Mouse (Mus musculus) G1E (cell line): Measurements from ENCODE around the gene Klf7. TPM values are rescaled to one million over a fixed set of nuclear protein-coding genes. Genes with fewer than 3 reads are reported as not detected.

Experiments
- ATAC-seq: 2 replicates; pipeline ENCODE4 v1.8.0; 2016; ENCODE audit warnings: mild to moderate bottlenecking; ENCODE audit not compliant: insufficient number of reproducible peaks, poor library complexity, low FRiP score, severe bottlenecking; ENCODE audit errors: extremely low read depth
- DNase-seq: peaks from one replicate; pipeline ENCODE4 v3.0.0; 2012; ENCODE audit warnings: low spot score
- H3K27me3 ChIP-seq: 2 replicates; pipeline ENCODE4 v1.6.1; 2012; ENCODE audit warnings: mild to moderate bottlenecking, low read length, inconsistent platforms; ENCODE audit not compliant: insufficient read depth
- H3K36me3 ChIP-seq: replicated peaks from 2 replicates; pipeline ENCODE3; 2012; ENCODE audit warnings: mild to moderate bottlenecking, inconsistent platforms
- H3K4me1 ChIP-seq: 2 replicates; pipeline ENCODE4 v1.6.1; 2012; ENCODE audit warnings: low read depth, low read length, inconsistent platforms, mixed read lengths; ENCODE audit not compliant: insufficient read depth
- H3K4me3 ChIP-seq: 2 replicates; pipeline ENCODE4 v1.5.1; 2012; ENCODE audit warnings: low read depth, mild to moderate bottlenecking, inconsistent platforms, low read length, moderate library complexity, mixed read lengths
- H3K9me3 ChIP-seq: replicated peaks from 2 replicates; pipeline ENCODE4 v1.6.1; 2012; ENCODE audit warnings: inconsistent platforms
- CTCF ChIP-seq: IDR thresholded peaks from 2 replicates; pipeline ENCODE4 v1.5.1; 2012; ENCODE audit warnings: low read depth, low read length, inconsistent platforms, mixed read lengths
- GATA1 ChIP-seq: IDR thresholded peaks from 2 replicates; pipeline ENCODE4 v1.6.1; 2012; ENCODE audit warnings: borderline replicate concordance, low read length, inconsistent platforms, mixed read lengths
- GATA2 ChIP-seq: IDR thresholded peaks from 2 replicates; pipeline ENCODE4 v1.6.1; 2012; ENCODE audit warnings: low read depth, low read length, inconsistent platforms, borderline replicate concordance
- POLR2AphosphoS5 ChIP-seq: IDR thresholded peaks from 2 replicates; pipeline ENCODE4 v1.6.1; 2012; ENCODE audit warnings: low read depth, low read length, inconsistent platforms; ENCODE audit not compliant: insufficient replicate concordance
- TAL1 ChIP-seq: conservative IDR thresholded peaks from 2 replicates; pipeline ENCODE4 v1.6.1; 2012; ENCODE audit warnings: low read depth, low read length, inconsistent platforms, mixed read lengths
- polyA plus RNA-seq: library from polyadenylated mRNA; stranded (reverse); fragments of >175 nt; gene quantifications from 2 replicates; pipeline ENCODE4 v1.2.3, GENCODE M21; 2012
- total RNA-seq, 2 experiments: library from RNA; stranded (forward) in 1 of 2; stranded (reverse) in 1 of 2; fragments of 200-1000 nt in 1 of 2; fragments of >200 nt in 1 of 2; fragmentation: Nextera tagmentation in 1 of 2; gene quantifications; 2 replicates each; pipeline ENCODE4 v1.2.3; 2014 to 2017

Gene Klf7
- total and polyA plus RNA-seq, 3 experiments = 0.11 TPM; not detected in 2

GRCm38 (mm10) chr1:64008031-64008430 is 114.1 kb downstream of the Klf7 start:
- DNase-seq = no peak
- no peak for ATAC-seq
- no peaks in the 10 kb centered on the region for H3K9me3 ChIP-seq

GRCm38 (mm10) chr1:64005194-64005593 is 116.9 kb downstream of the Klf7 start:
- Histone ChIP-seq H3K4me3 (no peak overlapping the region), H3K27me3 (no peaks in the 10 kb centered on the region), H3K4me1 (no peaks in the 10 kb centered on the region), H3K36me3 (no peaks in the 10 kb centered on the region), H3K9me3 (no peaks in the 10 kb centered on the region)
- no peak for TF ChIP-seq CTCF
- no peak for TF ChIP-seq POLR2AphosphoS5
- TF ChIP-seq TAL1 = no peak
- no peak for TF ChIP-seq GATA2
- TF ChIP-seq GATA1 = no peak
- DNase-seq (no peak), ATAC-seq (no peak)

More at GRCm38 (mm10) chr1:64008031-64008430, 114.1 kb downstream of the Klf7 start:
- H3K4me3 ChIP-seq = no peak overlapping the region
- H3K36me3 ChIP-seq = no peaks in the 10 kb centered on the region
- TF ChIP-seq TAL1 = no peak
- no peak for TF ChIP-seq GATA2
- TF ChIP-seq POLR2AphosphoS5 = no peak
- no peak for TF ChIP-seq GATA1
- no peak for TF ChIP-seq CTCF
- H3K4me1 ChIP-seq = no peaks in the 10 kb centered on the region
- H3K27me3 ChIP-seq = no peaks in the 10 kb centered on the region; the same call in 1 of the 2 replicates

- no peak for ATAC-seq
- no peaks in the 10 kb centered on the region for H3K9me3 ChIP-seq
- no peaks in the 10 kb centered on the region for H3K36me3 ChIP-seq
- no peak for DNase-seq
- H3K4me1 ChIP-seq = no peaks in the 10 kb centered on the region
- TF ChIP-seq GATA1 (no peak), CTCF (no peak), GATA2 (no peak), TAL1 (no peak), POLR2AphosphoS5 (no peak)
- H3K4me3 ChIP-seq = no peak overlapping the region
- no peaks in the 10 kb centered on the region; the same call in 1 of the 2 replicates for H3K27me3 ChIP-seq
These were observed 118.4 kb downstream of the Klf7 start for GRCm38 (mm10) chr1:64003525-64004291.

GRCm38 (mm10) chr1:64002036-64002435 is 120.0 kb downstream of the Klf7 start:
- no peak for DNase-seq
- Histone ChIP-seq H3K4me1 (no peaks in the 10 kb centered on the region), H3K27me3 (no peaks in the 10 kb centered on the region; the same call in 1 of the 2 replicates), H3K9me3 (no peaks in the 10 kb centered on the region), H3K4me3 (no peak overlapping the region), H3K36me3 (no peaks in the 10 kb centered on the region)
- no peak for ATAC-seq
- no peak for TF ChIP-seq CTCF
- TF ChIP-seq TAL1 = no peak
- no peak for TF ChIP-seq GATA1
- TF ChIP-seq GATA2 = no peak
- no peak for TF ChIP-seq POLR2AphosphoS5

- H3K4me1 ChIP-seq = no peaks in the 10 kb centered on the region
- no peaks in the 10 kb centered on the region; the same call in 1 of the 2 replicates for H3K27me3 ChIP-seq
- H3K9me3 ChIP-seq = no peaks in the 10 kb centered on the region
- no peaks in the 10 kb centered on the region for H3K36me3 ChIP-seq
- ATAC-seq = no peak
- no peak overlapping the region for H3K4me3 ChIP-seq
- DNase-seq = no peak
- TF ChIP-seq POLR2AphosphoS5 (no peak), TAL1 (no peak), GATA1 (no peak), GATA2 (no peak), CTCF (no peak)
These were observed 121.5 kb downstream of the Klf7 start for GRCm38 (mm10) chr1:64000597-64000996.

GRCm38 (mm10) chr1:63999481-63999880 is 122.6 kb downstream of the Klf7 start:
- no peak for TF ChIP-seq TAL1
- no peak for TF ChIP-seq GATA1
- TF ChIP-seq CTCF = no peak
- no peak for TF ChIP-seq POLR2AphosphoS5
- no peak for TF ChIP-seq GATA2
- no peaks in the 10 kb centered on the region for H3K4me1 ChIP-seq
- no peaks in the 10 kb centered on the region for H3K36me3 ChIP-seq
- H3K27me3 ChIP-seq = no peaks in the 10 kb centered on the region; the same call in 1 of the 2 replicates
- no peak for DNase-seq
- no peak for ATAC-seq
- no peaks in the 10 kb centered on the region for H3K9me3 ChIP-seq
- no peak overlapping the region for H3K4me3 ChIP-seq
